Mouse (Mus musculus) left cerebral cortex, adult 18-20 months (tissue): Measurements from ENCODE around the gene Arl15. TPM values are rescaled to one million over a fixed set of nuclear protein-coding genes. Genes with fewer than 3 reads are reported as not detected.

ENCODE experiments used
- DNase-seq, 2 experiments: peaks; one replicate each; pipeline ENCODE4 v3.0.0; 2021 to 2022; ENCODE audit warnings: low spot score in 2 of 2, mixed read lengths in 1 of 2
- total RNA-seq, 2 experiments: library from RNA; stranded (reverse); gene quantifications; 2 replicates each; pipeline ENCODE4 v1.2.3; 2021

Gene Arl15
- total RNA-seq, 2 experiments from 2014 or later: 35.5 to 37.7 TPM

GRCm38 (mm10) chr13:113799361-113799760, 5.1 kb downstream of the Arl15 start:
- no peak for DNase-seq

- no peak for DNase-seq
Observed at GRCm38 (mm10) chr13:113800246-113800645, 5.9 kb downstream of the Arl15 start.

- DNase-seq: no peak
Observed at GRCm38 (mm10) chr13:113802571-113802970, 8.3 kb downstream of the Arl15 start.

GRCm38 (mm10) chr13:113811141-113811540, 16.8 kb downstream of the Arl15 start:
- no peak for DNase-seq

GRCm38 (mm10) chr13:113811910-113812592, 17.7 kb downstream of the Arl15 start:
- no peak for DNase-seq

GRCm38 (mm10) chr13:113812593-113812975, 18.3 kb downstream of the Arl15 start:
- no peak for DNase-seq

- no peak for DNase-seq
Observed at GRCm38 (mm10) chr13:113814121-113814520, 19.8 kb downstream of the Arl15 start.

- peak; percentile 22 to 50 for DNase-seq
Observed at GRCm38 (mm10) chr13:113815697-113816420, 21.6 kb downstream of the Arl15 start.

GRCm38 (mm10) chr13:113816421-113816810, 22.1 kb downstream of the Arl15 start:
- DNase-seq: no peak

- DNase-seq: no peak
Observed at GRCm38 (mm10) chr13:113819006-113819405, 24.7 kb downstream of the Arl15 start.

GRCm38 (mm10) chr13:113820176-113820575, 25.9 kb downstream of the Arl15 start:
- no peak for DNase-seq

- peak; percentile 50 to 76 for DNase-seq
Observed at GRCm38 (mm10) chr13:113821891-113822290, 27.6 kb downstream of the Arl15 start.

- no peak for DNase-seq
Observed at GRCm38 (mm10) chr13:113824027-113824426, 29.7 kb downstream of the Arl15 start.

- DNase-seq: no peak
Observed at GRCm38 (mm10) chr13:113828633-113829032, 34.3 kb downstream of the Arl15 start.

GRCm38 (mm10) chr13:113829079-113829478, 34.8 kb downstream of the Arl15 start:
- DNase-seq: no peak

- DNase-seq: no peak
Observed at GRCm38 (mm10) chr13:113830805-113831204, 36.5 kb downstream of the Arl15 start.

- DNase-seq: no peak
Observed at GRCm38 (mm10) chr13:113832947-113833346, 38.6 kb downstream of the Arl15 start.

- DNase-seq: no peak
Observed at GRCm38 (mm10) chr13:113835921-113836320, 41.6 kb downstream of the Arl15 start.

- DNase-seq: no peak
Observed at GRCm38 (mm10) chr13:113838601-113839576, 44.6 kb downstream of the Arl15 start.

GRCm38 (mm10) chr13:113840421-113840820, 46.1 kb downstream of the Arl15 start:
- no peak for DNase-seq
